Mouse (Mus musculus): Measurements from ENCODE around the gene Il17rd.

DNA sequence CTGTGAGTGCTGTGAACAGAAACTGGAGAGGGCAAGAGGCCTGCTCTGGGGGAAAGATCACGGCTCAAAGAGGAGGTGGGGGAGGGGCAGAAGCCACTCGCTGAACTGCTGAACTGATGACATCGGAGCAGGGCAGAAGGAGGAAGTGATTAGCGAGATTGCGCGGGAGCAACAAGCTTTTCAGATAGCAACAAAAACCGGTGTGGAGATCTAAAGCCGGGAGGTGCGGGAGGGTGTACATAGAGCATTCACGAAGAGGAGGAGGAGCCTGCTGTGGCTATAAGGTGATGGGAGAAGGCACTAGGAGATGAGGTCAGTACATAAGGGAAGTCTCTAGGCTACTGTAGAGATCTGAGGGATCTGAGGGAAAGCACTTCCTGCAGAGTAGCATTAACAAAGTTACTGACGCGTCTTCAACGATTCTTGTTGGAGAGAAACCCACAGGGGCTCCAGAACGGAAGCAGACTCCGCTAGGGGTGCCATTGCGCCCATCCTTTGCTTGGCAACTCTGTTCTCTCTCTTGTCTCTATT, 44.5 kb upstream of the Il17rd start, which contains the start of gene Hesx1:
- no peak for TF ChIP-seq CTCF (IDR thresholded peaks at IDR 0.05; ENCODE audit: extremely low read depth, insufficient read length, insufficient replicate concordance, low read depth, low read length)
- no peak for TF ChIP-seq POLR2A (IDR thresholded peaks at IDR 0.05; ENCODE audit: low read depth, low read length)

Measured in small intestine, adult 2 months (tissue).